Mouse (Mus musculus): ENCODE data around the gene Ndrg3.
A peak's percentile ranks its signal among the peaks of the same experiment; 100 is the strongest.

Ndrg3 gene

GRCm38 (mm10) chr2:156991470-156992319, at the start of gene Ndrg3:
Gene Ndrg3, minus strand, starts transcription at chr2:156992056.
- DNase-seq (ENCODE audit: low read depth, low spot score) = peak; percentile 99
- Histone ChIP-seq H3K27me3 (ENCODE audit: control insufficient read depth, insufficient read depth, low read length, poor library complexity, severe bottlenecking) (no peaks in the 10 kb centered on the region), H3K36me3 (ENCODE audit: control insufficient read depth, insufficient read depth, low read length, poor library complexity, severe bottlenecking) (peaks cover 4% of the 10 kb centered on the region; the same call in 1 of the 2 replicates)

GRCm38 (mm10) chr2:157041421-157041820, 49.6 kb upstream of the Ndrg3 start:
- DNase-seq (ENCODE audit: low read depth, low spot score) = no peak
- Histone ChIP-seq H3K36me3 (ENCODE audit: control insufficient read depth, insufficient read depth, low read length, poor library complexity, severe bottlenecking) (no peaks in the 10 kb centered on the region), H3K27me3 (ENCODE audit: control insufficient read depth, insufficient read depth, low read length, poor library complexity, severe bottlenecking) (no peaks in the 10 kb centered on the region)

DNA sequence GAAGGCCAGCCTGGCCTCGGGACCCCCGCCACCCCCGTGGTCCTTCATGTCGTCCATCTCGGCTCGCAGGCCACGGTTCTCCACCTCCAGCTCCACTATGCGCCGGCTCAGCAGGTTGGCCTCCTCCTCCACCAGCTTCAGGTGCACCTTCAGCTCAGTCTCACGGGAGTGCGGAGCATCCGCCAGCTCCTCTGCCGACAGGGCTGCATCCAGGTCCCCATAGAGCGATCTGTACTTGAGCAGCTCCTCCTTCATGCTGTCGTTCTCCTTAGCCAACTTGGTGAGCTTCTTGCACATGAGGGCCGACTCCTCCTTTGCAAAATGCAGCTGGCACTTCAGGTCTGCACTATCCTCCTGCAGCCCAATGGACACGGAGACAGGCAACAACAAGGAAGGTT, 48.8 kb upstream of the Ndrg3 start:
- H3K36me3 ChIP-seq (ENCODE audit: control insufficient read depth, insufficient read depth, low read length, poor library complexity, severe bottlenecking) = no peaks in the 10 kb centered on the region
- H3K27me3 ChIP-seq (ENCODE audit: control insufficient read depth, insufficient read depth, low read length, poor library complexity, severe bottlenecking) = no peaks in the 10 kb centered on the region
- DNase-seq (ENCODE audit: low read depth, low spot score) = no peak

GRCm38 (mm10) chr2:157039900-157040648, 48.2 kb upstream of the Ndrg3 start:
- H3K27me3 ChIP-seq (ENCODE audit: control insufficient read depth, insufficient read depth, low read length, poor library complexity, severe bottlenecking) = no peaks in the 10 kb centered on the region
- H3K36me3 ChIP-seq (ENCODE audit: control insufficient read depth, insufficient read depth, low read length, poor library complexity, severe bottlenecking) = no peaks in the 10 kb centered on the region
- DNase-seq (ENCODE audit: low read depth, low spot score) = no peak

GRCm38 (mm10) chr2:157037303-157037702, 45.4 kb upstream of the Ndrg3 start:
- Histone ChIP-seq H3K27me3 (ENCODE audit: control insufficient read depth, insufficient read depth, low read length, poor library complexity, severe bottlenecking) (no peaks in the 10 kb centered on the region), H3K36me3 (ENCODE audit: control insufficient read depth, insufficient read depth, low read length, poor library complexity, severe bottlenecking) (no peaks in the 10 kb centered on the region)
- no peak for DNase-seq (ENCODE audit: low read depth, low spot score)

DNA sequence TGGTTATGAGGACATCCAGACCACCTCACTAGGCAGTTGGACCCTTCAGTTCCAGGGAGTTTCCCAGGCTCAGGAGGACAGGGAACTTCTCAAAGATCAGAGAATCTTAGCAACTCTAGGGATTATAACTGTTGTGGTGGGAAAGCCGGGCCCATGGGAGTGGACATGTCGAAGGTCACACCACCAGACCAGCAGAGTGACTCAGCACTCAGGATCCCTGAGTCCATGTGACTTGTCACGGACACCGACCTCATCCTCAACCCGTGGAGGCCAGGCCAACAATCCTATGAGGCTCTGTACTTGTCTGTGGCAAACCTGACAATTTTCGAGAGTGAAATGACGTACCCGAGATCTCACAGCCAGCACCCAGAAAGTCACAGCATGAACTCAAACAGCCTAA, 44.5 kb upstream of the Ndrg3 start:
- no peaks in the 10 kb centered on the region for H3K27me3 ChIP-seq (ENCODE audit: control insufficient read depth, insufficient read depth, low read length, poor library complexity, severe bottlenecking)
- DNase-seq (ENCODE audit: low read depth, low spot score) = no peak
- H3K36me3 ChIP-seq (ENCODE audit: control insufficient read depth, insufficient read depth, low read length, poor library complexity, severe bottlenecking) = no peaks in the 10 kb centered on the region

DNA sequence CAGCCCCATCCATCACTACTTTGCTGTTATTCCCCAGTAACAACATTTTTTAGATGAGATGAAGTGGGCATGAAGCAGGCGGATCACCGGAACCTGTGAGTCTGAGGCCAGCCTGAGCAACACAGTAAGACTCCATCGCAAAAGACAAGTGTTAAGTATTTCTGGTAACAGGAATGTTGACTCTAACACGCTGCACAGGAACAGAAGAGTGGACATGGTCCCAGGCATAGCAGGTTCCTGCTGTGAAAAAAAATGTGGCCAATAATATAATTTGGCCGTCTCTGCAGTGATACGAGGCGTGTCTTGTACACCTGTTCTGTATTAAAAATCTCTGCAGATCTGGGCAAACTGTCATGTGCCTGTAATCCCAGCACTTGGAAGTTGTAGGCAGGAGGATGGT, 43.5 kb upstream of the Ndrg3 start:
- DNase-seq (ENCODE audit: low read depth, low spot score) = no peak
- H3K27me3 ChIP-seq (ENCODE audit: control insufficient read depth, insufficient read depth, low read length, poor library complexity, severe bottlenecking) = no peaks in the 10 kb centered on the region
- H3K36me3 ChIP-seq (ENCODE audit: control insufficient read depth, insufficient read depth, low read length, poor library complexity, severe bottlenecking) = no peaks in the 10 kb centered on the region

DNA sequence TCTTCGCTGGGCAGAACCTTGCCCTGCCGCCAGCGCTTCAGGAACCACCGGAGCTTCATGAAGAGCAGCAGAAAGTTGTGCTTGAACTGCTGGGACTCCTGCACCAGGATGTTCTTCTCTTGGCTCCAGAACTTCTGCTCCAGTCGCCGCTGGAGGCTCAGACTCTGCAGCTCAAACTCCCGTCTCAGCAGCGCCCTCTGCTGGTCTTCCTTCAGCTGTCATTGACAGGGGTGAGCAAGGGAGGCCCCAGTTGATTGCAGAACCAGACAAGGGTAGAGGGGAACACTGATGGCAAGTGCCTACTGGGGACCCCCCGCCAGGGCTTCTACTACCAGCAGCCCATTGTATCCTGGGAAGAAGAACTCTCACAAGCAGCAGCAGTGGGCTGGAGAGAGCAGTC, 38.9 kb upstream of the Ndrg3 start:
- DNase-seq (ENCODE audit: low read depth, low spot score) = peak; percentile 86
- H3K27me3 ChIP-seq (ENCODE audit: control insufficient read depth, insufficient read depth, low read length, poor library complexity, severe bottlenecking) = no peaks in the 10 kb centered on the region
- H3K36me3 ChIP-seq (ENCODE audit: control insufficient read depth, insufficient read depth, low read length, poor library complexity, severe bottlenecking) = no peaks in the 10 kb centered on the region

DNA sequence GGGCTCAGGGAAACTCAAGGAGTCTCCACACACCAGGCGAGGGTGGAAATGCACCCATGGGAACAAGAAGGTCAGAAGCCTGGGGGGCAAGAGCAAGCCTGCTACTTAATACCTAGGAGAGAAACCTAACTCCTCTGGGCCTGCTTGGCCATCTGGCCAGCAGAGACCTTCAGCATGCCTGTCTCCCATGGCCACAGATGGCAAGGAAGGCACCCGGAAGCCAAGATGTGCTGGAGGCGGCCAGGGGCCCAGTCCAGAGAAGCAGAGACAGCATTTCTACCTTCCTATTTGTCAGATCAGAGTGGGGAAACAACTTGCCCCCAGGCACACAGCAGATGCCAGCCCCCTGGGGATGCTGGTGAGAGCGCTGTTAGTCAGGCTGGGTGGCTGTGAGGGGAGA, 36.4 kb upstream of the Ndrg3 start:
- DNase-seq (ENCODE audit: low read depth, low spot score) = no peak
- Histone ChIP-seq H3K27me3 (ENCODE audit: control insufficient read depth, insufficient read depth, low read length, poor library complexity, severe bottlenecking) (no peaks in the 10 kb centered on the region), H3K36me3 (ENCODE audit: control insufficient read depth, insufficient read depth, low read length, poor library complexity, severe bottlenecking) (no peaks in the 10 kb centered on the region)

- no peak for DNase-seq (ENCODE audit: low read depth, low spot score)
- Histone ChIP-seq H3K36me3 (ENCODE audit: control insufficient read depth, insufficient read depth, low read length, poor library complexity, severe bottlenecking) (no peaks in the 10 kb centered on the region), H3K27me3 (ENCODE audit: control insufficient read depth, insufficient read depth, low read length, poor library complexity, severe bottlenecking) (no peaks in the 10 kb centered on the region)
These were observed 35.5 kb upstream of the Ndrg3 start for GRCm38 (mm10) chr2:157027106-157028008.

- no peaks in the 10 kb centered on the region for H3K36me3 ChIP-seq (ENCODE audit: control insufficient read depth, insufficient read depth, low read length, poor library complexity, severe bottlenecking)
- DNase-seq (ENCODE audit: low read depth, low spot score) = no peak
- H3K27me3 ChIP-seq (ENCODE audit: control insufficient read depth, insufficient read depth, low read length, poor library complexity, severe bottlenecking) = no peaks in the 10 kb centered on the region
These were observed 29.3 kb upstream of the Ndrg3 start for GRCm38 (mm10) chr2:157021156-157021555.

DNA sequence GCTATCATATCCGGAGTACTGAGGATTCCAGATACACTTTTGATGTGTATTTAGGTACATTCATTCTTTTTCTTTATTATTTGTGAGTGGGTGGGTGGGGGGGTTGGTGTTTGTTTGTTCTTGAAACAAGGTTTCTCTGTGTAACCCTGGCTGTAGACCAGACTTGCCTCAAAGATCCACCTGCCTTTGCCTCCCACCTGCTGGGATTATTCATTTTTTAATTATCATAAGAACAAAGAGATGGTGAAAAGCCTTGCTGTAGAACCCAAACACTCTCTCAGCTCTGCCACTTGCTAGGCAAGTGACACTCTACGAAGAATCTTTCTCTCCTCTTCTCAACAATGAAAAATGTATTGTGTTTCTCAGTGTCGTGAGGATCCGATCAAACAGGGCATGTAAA, 27.4 kb upstream of the Ndrg3 start:
- no peak for DNase-seq (ENCODE audit: low read depth, low spot score)
- H3K36me3 ChIP-seq (ENCODE audit: control insufficient read depth, insufficient read depth, low read length, poor library complexity, severe bottlenecking) = no peaks in the 10 kb centered on the region

DNA sequence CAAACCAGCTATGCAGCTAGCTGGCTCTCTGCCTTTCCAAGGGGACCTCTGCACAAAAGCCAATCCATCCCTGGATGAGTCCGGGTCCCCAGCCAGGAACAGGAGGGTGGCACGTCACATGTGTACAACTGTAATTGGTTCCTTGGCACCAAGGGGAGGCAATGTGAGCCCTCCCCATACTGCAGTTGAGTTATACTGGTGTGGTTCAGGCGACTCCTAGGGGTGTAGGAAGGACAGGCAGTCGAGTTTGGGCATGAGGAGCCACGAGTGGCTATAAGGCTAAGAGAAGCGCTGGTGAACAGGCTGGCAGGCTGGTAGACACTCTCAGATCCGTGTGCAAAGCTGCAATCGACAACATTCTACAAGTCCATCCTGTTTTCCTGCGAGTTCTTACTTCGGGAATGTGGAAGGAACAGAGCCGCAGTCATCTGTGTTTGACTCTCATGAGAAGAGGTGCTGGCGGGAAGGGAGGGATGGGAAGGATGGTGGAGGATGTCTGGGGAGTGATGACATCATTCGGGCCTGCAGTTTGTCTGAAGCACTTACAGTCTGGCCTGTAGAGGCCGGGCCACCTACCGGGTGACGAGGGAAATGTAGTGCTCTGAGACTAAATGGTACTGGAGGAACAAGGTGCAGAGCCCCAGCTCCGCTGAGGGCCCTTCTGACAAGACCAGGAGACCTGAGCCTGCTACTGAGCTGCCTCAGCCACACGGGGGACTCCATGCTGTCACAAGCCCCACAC, 24.8 kb upstream of the Ndrg3 start:
- Histone ChIP-seq H3K36me3 (ENCODE audit: control insufficient read depth, insufficient read depth, low read length, poor library complexity, severe bottlenecking) (no peaks in the 10 kb centered on the region), H3K27me3 (ENCODE audit: control insufficient read depth, insufficient read depth, low read length, poor library complexity, severe bottlenecking) (no peaks in the 10 kb centered on the region)
- DNase-seq (ENCODE audit: low read depth, low spot score) = no peak

More for the DNA sequence above, 27.4 kb upstream of the Ndrg3 start:
- H3K27me3 ChIP-seq (ENCODE audit: control insufficient read depth, insufficient read depth, low read length, poor library complexity, severe bottlenecking) = no peaks in the 10 kb centered on the region

DNA sequence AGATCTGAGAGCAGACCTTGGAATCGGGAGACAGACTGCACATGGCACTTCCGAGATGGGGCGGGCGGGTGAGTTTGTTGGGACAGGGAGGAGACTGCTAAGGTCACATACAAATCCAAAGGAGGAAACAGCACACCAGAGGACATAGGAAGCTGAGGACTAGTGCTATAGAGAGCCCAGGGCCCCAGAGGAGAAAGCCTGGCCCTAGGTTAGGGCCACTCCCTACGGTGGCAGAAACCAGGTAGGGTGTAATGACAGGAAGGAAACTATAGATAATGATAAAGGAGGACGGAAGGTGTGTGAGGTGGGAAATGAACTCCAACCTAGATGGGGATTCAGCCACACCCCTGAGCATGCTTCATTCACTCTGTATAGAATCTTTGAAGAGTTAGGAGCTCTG, 20.5 kb upstream of the Ndrg3 start:
- no peak for DNase-seq (ENCODE audit: low read depth, low spot score)
- H3K27me3 ChIP-seq (ENCODE audit: control insufficient read depth, insufficient read depth, low read length, poor library complexity, severe bottlenecking) = no peaks in the 10 kb centered on the region
- no peaks in the 10 kb centered on the region for H3K36me3 ChIP-seq (ENCODE audit: control insufficient read depth, insufficient read depth, low read length, poor library complexity, severe bottlenecking)

Measured in splenic B cell, adult 2 months (primary cell).